Comparison of ENCODE assay signal across 22 mouse cellular contexts in genomic region chr7:30820854-30821445, GRCm38 (mm10). TPM values are rescaled to one million over a fixed set of nuclear protein-coding genes. Genes with fewer than 3 reads are reported as not detected.
DNase-seq lines count a peak whose midpoint lies in the region; ATAC-seq and TF ChIP-seq lines count a peak whose summit lies in the region.
"Had no signal": no experiment of that assay in that cellular context is flagged by ENCODE, and none has a peak within 500 bp of the region (broad histone marks: within the 10 kb centered on the region; RNA-seq: fewer than 3 reads in every experiment).

No protein-coding gene starts in this region.

- H3K4me2 ChIP-seq in liver, embryonic 13.5 days: 0 out of 2 replicates have a peak overlapping the region, but pooled peaks have one; percentile 8
- H3K4me2 ChIP-seq: limb, embryonic 13.5 days; midbrain, embryonic 11.5 days had no signal

- peak; percentile 41; the same call in 1 of the 2 replicates for TF ChIP-seq POLR2A in bone marrow, adult 2 months (IDR thresholded peaks at IDR 0.05; ENCODE audit: borderline replicate concordance, control insufficient read depth, low read depth, low read length)

- H3K4me3 ChIP-seq in liver, embryonic 13.5 days (replicated peaks): no peak overlapping the region
- H3K4me3 ChIP-seq in bone marrow, adult 2 months (replicated peaks; ENCODE audit: control insufficient read depth, low read depth, low read length): peak overlapping the region; percentile 62
- H3K4me3 ChIP-seq: erythroblast, embryonic 14.5 days; heart, embryonic 10.5 days; limb, embryonic 13.5 days; myocyte had no signal

- DNase-seq in liver, embryonic 13.5 days: no peak
- DNase-seq in liver (no peak), MN1 (ENCODE audit: low spot score) (no peak)
- DNase-seq in thymus, postnatal 25 days: peak; percentile 29
- no peak for DNase-seq in natural killer cell, adult 2 months (ENCODE audit: low spot score in 2 of 2)
- DNase-seq in lung, postnatal 36 days: no peak
- DNase-seq: cerebellum, adult 9-11 months; forebrain, postnatal 0 days; gastrocnemius, postnatal 14 days; heart, postnatal 4 days; right cerebral cortex, postnatal 25 days had no signal

- 23% methylated on average over 7 of the region's 7 CpGs for WGBS in liver, embryonic 13.5 days (ENCODE audit: insufficient replicate concordance)
- WGBS in bone marrow, adult 2 months: 4% methylated on average over 7 of the region's 7 CpGs

- no peak for TF ChIP-seq CTCF in bone marrow, adult 2 months (IDR thresholded peaks at IDR 0.05; ENCODE audit: control insufficient read depth, insufficient read depth, low read length)

- peaks cover 17% of the 10 kb centered on the region for H3K4me1 ChIP-seq in liver, embryonic 13.5 days (replicated peaks)
- peaks cover 9% of the 10 kb centered on the region for H3K4me1 ChIP-seq in bone marrow, adult 2 months (ENCODE audit: control insufficient read depth, insufficient read depth, low read length)
- H3K4me1 ChIP-seq: limb, embryonic 13.5 days had no signal

- no peak for ATAC-seq in liver, embryonic 13.5 days (ENCODE audit: low read depth)
- peak; percentile 57 for ATAC-seq in megakaryocyte, adult 5-6 weeks (ENCODE audit: poor library complexity, severe bottlenecking)
- ATAC-seq: activated CD4-positive, CD25-positive, alpha-beta regulatory T cell, adult 4 months; forebrain, postnatal 0 days; inflammation-experienced regulatory T-cells, adult 6 months had no signal

- H3K36me3 ChIP-seq in liver, embryonic 13.5 days: no peaks in the 10 kb centered on the region
- H3K36me3 ChIP-seq: heart, embryonic 10.5 days; limb, embryonic 13.5 days had no signal

- no peaks in the 10 kb centered on the region for H3K9me3 ChIP-seq in liver, embryonic 13.5 days (replicated peaks)
- H3K9me3 ChIP-seq: heart, embryonic 10.5 days; limb, embryonic 13.5 days had no signal

- H3K9ac ChIP-seq in liver, embryonic 13.5 days: no peak overlapping the region
- H3K9ac ChIP-seq: forebrain, postnatal 0 days; limb, embryonic 13.5 days had no signal

- H3K27ac ChIP-seq in liver, embryonic 13.5 days: no peak overlapping the region
- peak overlapping the region; percentile 66 for H3K27ac ChIP-seq in bone marrow, adult 2 months (ENCODE audit: control insufficient read depth, insufficient read depth, low read depth, low read length, poor library complexity)
- H3K27ac ChIP-seq: heart, embryonic 10.5 days; limb, embryonic 13.5 days had no signal

- no peaks in the 10 kb centered on the region for H3K27me3 ChIP-seq in liver, embryonic 13.5 days
- H3K27me3 ChIP-seq: limb, embryonic 13.5 days had no signal

RNA-seq across cellular contexts. Expression of gene Ffar2, which starts 2.6 kb away (rescaled TPM):
- polyA plus RNA-seq in liver, embryonic 13.5 days (2015; fragmentation: Nextera tagmentation; extraction: Ambion mirVana): 0.35 and 0.46 TPM in 2 replicates
- 3.6 and 18.3 TPM in 2 replicates for polyA plus RNA-seq in bone marrow, adult 2 months (2011; ENCODE audit: insufficient read depth, insufficient read length, low replicate concordance, missing spikeins)
- 3.4 and 4.0 TPM in 2 replicates for total RNA-seq in megakaryocyte, adult 5-6 weeks (2015)
- total RNA-seq in megakaryocyte, adult 5-6 weeks (2017): 12.2 and 15.3 TPM in 2 replicates
- total RNA-seq: forebrain, postnatal 0 days; heart, postnatal 4 days; left cerebral cortex, adult 18-20 months had no signal
- polyA plus RNA-seq: erythroblast, embryonic 14.5 days; limb, embryonic 13.5 days; midbrain, embryonic 11.5 days; myocyte had no signal

RNA-seq across cellular contexts. Expression of gene Krtdap, which starts 33.3 kb away (rescaled TPM):
- 0.27 TPM in 1 of 2 replicates, not detected in the other for polyA plus RNA-seq in liver, embryonic 13.5 days (2015; fragmentation: Nextera tagmentation; extraction: Ambion mirVana)
- polyA plus RNA-seq in bone marrow, adult 2 months (2011; ENCODE audit: insufficient read depth, insufficient read length, low replicate concordance, missing spikeins): not detected in 2 replicates
- not detected in 2 replicates for total RNA-seq in megakaryocyte, adult 5-6 weeks (2015)
- not detected in 2 replicates for total RNA-seq in megakaryocyte, adult 5-6 weeks (2017)
- total RNA-seq: forebrain, postnatal 0 days; heart, postnatal 4 days; left cerebral cortex, adult 18-20 months had no signal
- polyA plus RNA-seq: activated CD4-positive, CD25-positive, alpha-beta regulatory T cell, adult 4 months; erythroblast, embryonic 14.5 days; heart, embryonic 10.5 days; inflammation-experienced regulatory T-cells, adult 6 months; midbrain, embryonic 11.5 days; myocyte had no signal

RNA-seq across cellular contexts. Expression of gene Ffar3, which starts 35.0 kb away (rescaled TPM):
- polyA plus RNA-seq in liver, embryonic 13.5 days (2015; fragmentation: Nextera tagmentation; extraction: Ambion mirVana): not detected in 2 replicates
- not detected in 2 replicates for polyA plus RNA-seq in bone marrow, adult 2 months (2011; ENCODE audit: insufficient read depth, insufficient read length, low replicate concordance, missing spikeins)
- total RNA-seq in megakaryocyte, adult 5-6 weeks (2015): not detected in 2 replicates
- total RNA-seq in megakaryocyte, adult 5-6 weeks (2017): not detected in 2 replicates
- total RNA-seq: forebrain, postnatal 0 days; gastrocnemius, postnatal 14 days; heart, postnatal 4 days; left cerebral cortex, adult 18-20 months had no signal
- polyA plus RNA-seq: activated CD4-positive, CD25-positive, alpha-beta regulatory T cell, adult 4 months; erythroblast, embryonic 14.5 days; forebrain, postnatal 0 days; limb, embryonic 13.5 days; lung, embryonic 16.5 days; midbrain, embryonic 11.5 days; myocyte had no signal

RNA-seq across cellular contexts. Expression of gene Ffar1, which starts 40.4 kb away (rescaled TPM):
- not detected in 2 replicates for polyA plus RNA-seq in liver, embryonic 13.5 days (2015; fragmentation: Nextera tagmentation; extraction: Ambion mirVana)
- 2.1 and 4.9 TPM in 2 replicates for polyA plus RNA-seq in bone marrow, adult 2 months (2011; ENCODE audit: insufficient read depth, insufficient read length, low replicate concordance, missing spikeins)
- 0.09 TPM in 1 of 2 replicates, not detected in the other for total RNA-seq in megakaryocyte, adult 5-6 weeks (2015)
- 0.07 TPM in 1 of 2 replicates, not detected in the other for total RNA-seq in megakaryocyte, adult 5-6 weeks (2017)
- total RNA-seq: forebrain, postnatal 0 days; gastrocnemius, postnatal 14 days; heart, postnatal 4 days; left cerebral cortex, adult 18-20 months had no signal
- polyA plus RNA-seq: erythroblast, embryonic 14.5 days; forebrain, postnatal 0 days; heart, embryonic 10.5 days; limb, embryonic 13.5 days; lung, embryonic 16.5 days; midbrain, embryonic 11.5 days; myocyte had no signal

RNA-seq across cellular contexts. Expression of gene Dmkn, which starts 57.4 kb away (rescaled TPM):
- polyA plus RNA-seq in liver, embryonic 13.5 days (2015; fragmentation: Nextera tagmentation; extraction: Ambion mirVana): 0.17 TPM in 1 of 2 replicates, not detected in the other
- polyA plus RNA-seq in bone marrow, adult 2 months (2011; ENCODE audit: insufficient read depth, insufficient read length, low replicate concordance, missing spikeins): 3.1 TPM in 1 of 2 replicates, not detected in the other
- 15.1 and 17.1 TPM in 2 replicates for total RNA-seq in megakaryocyte, adult 5-6 weeks (2015)
- total RNA-seq in megakaryocyte, adult 5-6 weeks (2017): 24.6 and 25.7 TPM in 2 replicates
- polyA plus RNA-seq: erythroblast, embryonic 14.5 days; inflammation-experienced regulatory T-cells, adult 6 months; midbrain, embryonic 11.5 days; myocyte had no signal
